Mouse (Mus musculus): ENCODE measurements around the gene Sncg.

DNA sequence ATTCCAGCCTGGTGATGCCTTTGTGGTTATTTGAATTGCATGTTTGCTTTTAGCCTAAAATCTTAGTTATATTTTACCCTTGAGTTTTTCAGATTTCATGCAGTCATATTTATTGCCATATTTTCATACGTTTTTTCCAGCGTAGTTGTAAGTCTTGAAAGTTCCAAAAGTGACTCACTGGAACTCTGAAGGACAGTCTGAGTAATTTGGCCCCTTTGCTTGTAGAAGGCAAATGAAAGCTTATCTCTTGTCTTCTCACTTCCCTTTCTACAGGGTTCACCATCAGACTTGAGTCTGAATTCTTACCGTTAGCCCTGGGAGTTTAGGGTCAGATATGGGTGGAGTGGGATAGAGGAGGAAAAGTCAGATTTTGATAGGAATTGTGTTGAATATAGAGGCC is 48.0 kb downstream of the Sncg start:
- TF ChIP-seq POLR2A (IDR thresholded peaks at IDR 0.05; ENCODE audit: insufficient read depth, low read depth, low read length) (no peak), CTCF (IDR thresholded peaks at IDR 0.05) (no peak)
